Mouse (Mus musculus): Measurements from ENCODE around the gene Bmpr1b. TPM values are rescaled to one million over a fixed set of nuclear protein-coding genes. Genes with fewer than 3 reads are reported as not detected.

The Bmpr1b gene
- polyA plus RNA-seq, 1 experiment from 2014 or later = 10.7 TPM

- H3K9me3 ChIP-seq (ENCODE audit: control insufficient read depth, low read length) = no peaks in the 10 kb centered on the region
- no peak overlapping the region for H3K9ac ChIP-seq (ENCODE audit: low read length)
- no peak overlapping the region for H3K4me3 ChIP-seq (ENCODE audit: low read depth, low read length)
- H3K4me1 ChIP-seq (replicated peaks; ENCODE audit: control insufficient read depth, insufficient read depth, low read length) = no peaks in the 10 kb centered on the region
- H3K4me2 ChIP-seq (ENCODE audit: low read depth, low read length, severe bottlenecking) = no peak overlapping the region
- no peak overlapping the region for H3K27ac ChIP-seq (ENCODE audit: low read depth, low read length)
- ATAC-seq (replicated peaks; ENCODE audit: low FRiP score) (no peak), DNase-seq (ENCODE audit: low spot score) (no peak)
- 91% methylated on average over 4 of the region's 4 CpGs for WGBS
- H3K36me3 ChIP-seq (ENCODE audit: control insufficient read depth, insufficient read depth, low read length) = no peaks in the 10 kb centered on the region
- no peaks in the 10 kb centered on the region for H3K27me3 ChIP-seq (ENCODE audit: control insufficient read depth, insufficient read depth, low read length)
Observed at GRCm38 (mm10) chr3:142103622-142104021, 65.6 kb downstream of the Bmpr1b start.

GRCm38 (mm10) chr3:142099151-142099550, 70.1 kb downstream of the Bmpr1b start:
- no peak for DNase-seq (ENCODE audit: low spot score)
- 71% methylated on average over 2 of the region's 2 CpGs for WGBS

GRCm38 (mm10) chr3:142094049-142094448, 75.2 kb downstream of the Bmpr1b start:
- DNase-seq (ENCODE audit: low spot score) = no peak
- H3K27ac ChIP-seq (ENCODE audit: low read depth, low read length) = no peak overlapping the region
- H3K36me3 ChIP-seq (ENCODE audit: control insufficient read depth, insufficient read depth, low read length) = no peaks in the 10 kb centered on the region
- H3K4me3 ChIP-seq (ENCODE audit: low read depth, low read length) = no peak overlapping the region
- no peaks in the 10 kb centered on the region for H3K9me3 ChIP-seq (ENCODE audit: control insufficient read depth, low read length)
- ATAC-seq (replicated peaks; ENCODE audit: low FRiP score) = no peak
- H3K4me2 ChIP-seq (ENCODE audit: low read depth, low read length, severe bottlenecking) = no peak overlapping the region
- H3K27me3 ChIP-seq (ENCODE audit: control insufficient read depth, insufficient read depth, low read length) = no peaks in the 10 kb centered on the region
- WGBS = 67% methylated on average over 4 of the region's 4 CpGs
- 0 out of 2 replicates have a peak, but pooled peaks cover 2% of the 10 kb centered on the region for H3K4me1 ChIP-seq (replicated peaks; ENCODE audit: control insufficient read depth, insufficient read depth, low read length)
- H3K9ac ChIP-seq (ENCODE audit: low read length) = no peak overlapping the region

More at GRCm38 (mm10) chr3:142099151-142099550, 70.1 kb downstream of the Bmpr1b start:
- Histone ChIP-seq H3K9ac (ENCODE audit: low read length) (no peak overlapping the region), H3K4me1 (replicated peaks; ENCODE audit: control insufficient read depth, insufficient read depth, low read length) (no peaks in the 10 kb centered on the region), H3K9me3 (ENCODE audit: control insufficient read depth, low read length) (no peaks in the 10 kb centered on the region), H3K36me3 (ENCODE audit: control insufficient read depth, insufficient read depth, low read length) (no peaks in the 10 kb centered on the region), H3K4me3 (ENCODE audit: low read depth, low read length) (no peak overlapping the region), H3K27ac (ENCODE audit: low read depth, low read length) (no peak overlapping the region), H3K27me3 (ENCODE audit: control insufficient read depth, insufficient read depth, low read length) (no peaks in the 10 kb centered on the region), H3K4me2 (ENCODE audit: low read depth, low read length, severe bottlenecking) (no peak overlapping the region)
- ATAC-seq (replicated peaks; ENCODE audit: low FRiP score) = no peak

GRCm38 (mm10) chr3:142089684-142090083, 79.5 kb downstream of the Bmpr1b start:
- Histone ChIP-seq H3K4me3 (ENCODE audit: low read depth, low read length) (no peak overlapping the region), H3K36me3 (ENCODE audit: control insufficient read depth, insufficient read depth, low read length) (no peaks in the 10 kb centered on the region), H3K9me3 (ENCODE audit: control insufficient read depth, low read length) (no peaks in the 10 kb centered on the region), H3K27ac (ENCODE audit: low read depth, low read length) (no peak overlapping the region), H3K4me2 (ENCODE audit: low read depth, low read length, severe bottlenecking) (no peak overlapping the region), H3K9ac (ENCODE audit: low read length) (no peak overlapping the region), H3K27me3 (ENCODE audit: control insufficient read depth, insufficient read depth, low read length) (no peaks in the 10 kb centered on the region), H3K4me1 (replicated peaks; ENCODE audit: control insufficient read depth, insufficient read depth, low read length) (0 out of 2 replicates have a peak, but pooled peaks cover 2% of the 10 kb centered on the region)
- DNase-seq (ENCODE audit: low spot score) (no peak), ATAC-seq (replicated peaks; ENCODE audit: low FRiP score) (no peak)
- 92% methylated on average over 4 of the region's 4 CpGs for WGBS

- H3K36me3 ChIP-seq (ENCODE audit: control insufficient read depth, insufficient read depth, low read length) = no peaks in the 10 kb centered on the region
- H3K9ac ChIP-seq (ENCODE audit: low read length) = no peak overlapping the region
- no peaks in the 10 kb centered on the region for H3K4me1 ChIP-seq (replicated peaks; ENCODE audit: control insufficient read depth, insufficient read depth, low read length)
- WGBS = 81% methylated on average over 3 of the region's 3 CpGs
- no peaks in the 10 kb centered on the region for H3K27me3 ChIP-seq (ENCODE audit: control insufficient read depth, insufficient read depth, low read length)
- no peaks in the 10 kb centered on the region for H3K9me3 ChIP-seq (ENCODE audit: control insufficient read depth, low read length)
- DNase-seq (ENCODE audit: low spot score) (no peak), ATAC-seq (replicated peaks; ENCODE audit: low FRiP score) (no peak)
- H3K4me3 ChIP-seq (ENCODE audit: low read depth, low read length) = no peak overlapping the region
- H3K27ac ChIP-seq (ENCODE audit: low read depth, low read length) = no peak overlapping the region
- no peak overlapping the region for H3K4me2 ChIP-seq (ENCODE audit: low read depth, low read length, severe bottlenecking)
Observed at GRCm38 (mm10) chr3:142085938-142086337, 83.3 kb downstream of the Bmpr1b start.

GRCm38 (mm10) chr3:142084091-142084490, 85.1 kb downstream of the Bmpr1b start:
- Histone ChIP-seq H3K36me3 (ENCODE audit: control insufficient read depth, insufficient read depth, low read length) (no peaks in the 10 kb centered on the region), H3K4me3 (ENCODE audit: low read depth, low read length) (no peak overlapping the region), H3K4me1 (replicated peaks; ENCODE audit: control insufficient read depth, insufficient read depth, low read length) (no peaks in the 10 kb centered on the region), H3K27ac (ENCODE audit: low read depth, low read length) (no peak overlapping the region), H3K9me3 (ENCODE audit: control insufficient read depth, low read length) (no peaks in the 10 kb centered on the region), H3K27me3 (ENCODE audit: control insufficient read depth, insufficient read depth, low read length) (no peaks in the 10 kb centered on the region), H3K9ac (ENCODE audit: low read length) (no peak overlapping the region), H3K4me2 (ENCODE audit: low read depth, low read length, severe bottlenecking) (no peak overlapping the region)
- ATAC-seq (replicated peaks; ENCODE audit: low FRiP score) (no peak), DNase-seq (ENCODE audit: low spot score) (no peak)
- 20% methylated on average over 1 of the region's 1 CpGs for WGBS

- DNase-seq (ENCODE audit: low spot score) (no peak), ATAC-seq (replicated peaks; ENCODE audit: low FRiP score) (no peak)
- Histone ChIP-seq H3K9me3 (ENCODE audit: control insufficient read depth, low read length) (no peaks in the 10 kb centered on the region), H3K4me3 (ENCODE audit: low read depth, low read length) (no peak overlapping the region), H3K27me3 (ENCODE audit: control insufficient read depth, insufficient read depth, low read length) (no peaks in the 10 kb centered on the region), H3K4me2 (ENCODE audit: low read depth, low read length, severe bottlenecking) (no peak overlapping the region), H3K4me1 (replicated peaks; ENCODE audit: control insufficient read depth, insufficient read depth, low read length) (no peaks in the 10 kb centered on the region), H3K36me3 (ENCODE audit: control insufficient read depth, insufficient read depth, low read length) (no peaks in the 10 kb centered on the region), H3K27ac (ENCODE audit: low read depth, low read length) (no peak overlapping the region), H3K9ac (ENCODE audit: low read length) (no peak overlapping the region)
- WGBS = 86% methylated on average over 3 of the region's 3 CpGs
Observed at GRCm38 (mm10) chr3:142077723-142078302, 91.4 kb downstream of the Bmpr1b start.

- H3K4me3 ChIP-seq (ENCODE audit: low read depth, low read length) = no peak overlapping the region
- no peak overlapping the region for H3K27ac ChIP-seq (ENCODE audit: low read depth, low read length)
- H3K9ac ChIP-seq (ENCODE audit: low read length) = no peak overlapping the region
- DNase-seq (ENCODE audit: low spot score) = no peak
- no peaks in the 10 kb centered on the region for H3K36me3 ChIP-seq (ENCODE audit: control insufficient read depth, insufficient read depth, low read length)
- no peak overlapping the region for H3K4me2 ChIP-seq (ENCODE audit: low read depth, low read length, severe bottlenecking)
- WGBS = 93% methylated on average over 5 of the region's 5 CpGs
- H3K9me3 ChIP-seq (ENCODE audit: control insufficient read depth, low read length) = no peaks in the 10 kb centered on the region
- H3K4me1 ChIP-seq (replicated peaks; ENCODE audit: control insufficient read depth, insufficient read depth, low read length) = no peaks in the 10 kb centered on the region
- ATAC-seq (replicated peaks; ENCODE audit: low FRiP score) = no peak
- H3K27me3 ChIP-seq (ENCODE audit: control insufficient read depth, insufficient read depth, low read length) = no peaks in the 10 kb centered on the region
Observed at GRCm38 (mm10) chr3:142071601-142072000, 97.6 kb downstream of the Bmpr1b start.

- H3K4me2 ChIP-seq (ENCODE audit: low read depth, low read length, severe bottlenecking) = no peak overlapping the region
- 68% methylated on average over 1 of the region's 1 CpGs for WGBS
- ATAC-seq (replicated peaks; ENCODE audit: low FRiP score) = no peak
- no peaks in the 10 kb centered on the region for H3K27me3 ChIP-seq (ENCODE audit: control insufficient read depth, insufficient read depth, low read length)
- H3K9ac ChIP-seq (ENCODE audit: low read length) = no peak overlapping the region
- no peaks in the 10 kb centered on the region for H3K36me3 ChIP-seq (ENCODE audit: control insufficient read depth, insufficient read depth, low read length)
- H3K9me3 ChIP-seq (ENCODE audit: control insufficient read depth, low read length) = no peaks in the 10 kb centered on the region
- H3K4me1 ChIP-seq (replicated peaks; ENCODE audit: control insufficient read depth, insufficient read depth, low read length) = peaks cover 2% of the 10 kb centered on the region; the same call in 1 of the 2 replicates
- DNase-seq (ENCODE audit: low spot score) = no peak
- H3K27ac ChIP-seq (ENCODE audit: low read depth, low read length) = no peak overlapping the region
- no peak overlapping the region for H3K4me3 ChIP-seq (ENCODE audit: low read depth, low read length)
Observed at GRCm38 (mm10) chr3:142066792-142067346, 102.4 kb downstream of the Bmpr1b start.
